Mouse (Mus musculus): ENCODE data around the gene Anks6. TPM values are rescaled to one million over a fixed set of nuclear protein-coding genes. Genes with fewer than 3 reads are reported as not detected.

Anks6 gene
- total and polyA plus RNA-seq, 3 experiments = not detected

GRCm38 (mm10) chr4:46988824-46989223 is 68.4 kb downstream of the Anks6 start:
- TF ChIP-seq ZKSCAN1 (IDR thresholded peaks at IDR 0.05; ENCODE audit: low read depth, low read length) = no peak
- TF ChIP-seq MAX (IDR thresholded peaks at IDR 0.05; ENCODE audit: low read length) = no peak
- TF ChIP-seq ETS1 (IDR thresholded peaks at IDR 0.05; ENCODE audit: low read depth, low read length) = no peak
- TF ChIP-seq JUND (IDR thresholded peaks at IDR 0.05; ENCODE audit: low read depth, low read length) = no peak
- no peak for TF ChIP-seq MXI1 (IDR thresholded peaks at IDR 0.05; ENCODE audit: low read depth, low read length)
- Histone ChIP-seq H3K27me3 (ENCODE audit: control insufficient read depth in 1 of 2, insufficient read depth in 2 of 2, low read length in 2 of 2) (no peaks in the 10 kb centered on the region), H3K27ac (ENCODE audit: control insufficient read depth, low read depth, low read length) (no peak overlapping the region), H3K79me2 (ENCODE audit: control insufficient read depth, insufficient read depth, low read length, poor library complexity) (no peaks in the 10 kb centered on the region), H3K36me3 (ENCODE audit: control insufficient read depth in 1 of 2, insufficient read depth in 2 of 2, low read length in 2 of 2) (no peaks in the 10 kb centered on the region), H3K9me3 (replicated peaks; ENCODE audit: insufficient read depth, low read length) (no peaks in the 10 kb centered on the region), H3K9ac (ENCODE audit: control insufficient read depth, low read depth, low read length, poor library complexity, severe bottlenecking) (no peak overlapping the region), H3K4me3 (ENCODE audit: control insufficient read depth in 1 of 2, insufficient read depth in 1 of 2, low read depth in 2 of 2, low read length in 2 of 2) (no peak overlapping the region), H3K4me1 (ENCODE audit: control insufficient read depth in 1 of 2, insufficient read depth in 2 of 2, low read length in 2 of 2) (no peaks in the 10 kb centered on the region)
- DNase-seq (ENCODE audit: low read depth, low spot score) = no peak

GRCm38 (mm10) chr4:46988257-46988656 is 69.0 kb downstream of the Anks6 start:
- H3K9me3 ChIP-seq (replicated peaks; ENCODE audit: insufficient read depth, low read length) = no peaks in the 10 kb centered on the region
- TF ChIP-seq BHLHE40 (IDR thresholded peaks at IDR 0.05; ENCODE audit: borderline replicate concordance, low read depth, low read length) = no peak
- TF ChIP-seq NELFE (IDR thresholded peaks at IDR 0.05; ENCODE audit: low read depth, low read length) = no peak
- no peak for TF ChIP-seq MYB (IDR thresholded peaks at IDR 0.05; ENCODE audit: low read depth, low read length)
- no peak for TF ChIP-seq CHD2 (IDR thresholded peaks at IDR 0.05; ENCODE audit: low read length)
- no peak for TF ChIP-seq UBTF (IDR thresholded peaks at IDR 0.05; ENCODE audit: borderline replicate concordance, insufficient read depth, low read depth, low read length)
- no peak for TF ChIP-seq MAZ (IDR thresholded peaks at IDR 0.05; ENCODE audit: low read depth, low read length)
- TF ChIP-seq HCFC1 (IDR thresholded peaks at IDR 0.05; ENCODE audit: low read depth, low read length) = no peak
- no peak for TF ChIP-seq RAD21 (IDR thresholded peaks at IDR 0.05; ENCODE audit: low read depth, low read length)
- TF ChIP-seq MXI1 (IDR thresholded peaks at IDR 0.05; ENCODE audit: low read depth, low read length) = no peak
- no peak for TF ChIP-seq MEF2A (IDR thresholded peaks at IDR 0.05; ENCODE audit: extremely low read depth, insufficient replicate concordance, low read depth, low read length, poor library complexity, severe bottlenecking)
- no peak for TF ChIP-seq MAFK (IDR thresholded peaks at IDR 0.05; ENCODE audit: borderline replicate concordance, low read depth, low read length)
- TF ChIP-seq SIN3A (IDR thresholded peaks at IDR 0.05; ENCODE audit: low read length) = no peak
- no peak for TF ChIP-seq GATA1 (IDR thresholded peaks at IDR 0.05; ENCODE audit: low read depth, low read length)
- TF ChIP-seq USF2 (IDR thresholded peaks at IDR 0.05; ENCODE audit: borderline replicate concordance in 1 of 2, insufficient read depth in 1 of 2, low read depth in 1 of 2, low read length in 2 of 2) = no peak
- DNase-seq (ENCODE audit: low read depth, low spot score) = no peak
- H3K27me3 ChIP-seq (ENCODE audit: control insufficient read depth in 1 of 2, insufficient read depth in 2 of 2, low read length in 2 of 2) = no peaks in the 10 kb centered on the region
- no peaks in the 10 kb centered on the region for H3K79me2 ChIP-seq (ENCODE audit: control insufficient read depth, insufficient read depth, low read length, poor library complexity)
- H3K27ac ChIP-seq (ENCODE audit: control insufficient read depth, low read depth, low read length) = no peak overlapping the region
- no peaks in the 10 kb centered on the region for H3K4me1 ChIP-seq (ENCODE audit: control insufficient read depth in 1 of 2, insufficient read depth in 2 of 2, low read length in 2 of 2)
- H3K4me3 ChIP-seq (ENCODE audit: control insufficient read depth in 1 of 2, insufficient read depth in 1 of 2, low read depth in 2 of 2, low read length in 2 of 2) = no peak overlapping the region
- H3K36me3 ChIP-seq (ENCODE audit: control insufficient read depth in 1 of 2, insufficient read depth in 2 of 2, low read length in 2 of 2) = no peaks in the 10 kb centered on the region
- no peak overlapping the region for H3K9ac ChIP-seq (ENCODE audit: control insufficient read depth, low read depth, low read length, poor library complexity, severe bottlenecking)

Measured in MEL (cell line).